Mouse (Mus musculus) forebrain, postnatal 0 days (tissue): Measurements from ENCODE around the gene Fam83c. TPM values are rescaled to one million over a fixed set of nuclear protein-coding genes. Genes with fewer than 3 reads are reported as not detected.

Source experiments
- ATAC-seq: fragments of 200-750 bp; cut with Nextera tagmentation; 2 replicates; pipeline ENCODE4 v1.8.0; 2017; ENCODE audit warnings: mild to moderate bottlenecking, moderate library complexity
- DNase-seq: peaks from one replicate; pipeline ENCODE4 v3.0.0-alpha.2; 2015
- H3K27ac ChIP-seq: fragments of 300-500 bp; sonication (generic); 2 replicates; pipeline ENCODE4 v1.5.1; 2014; ENCODE audit warnings: low read depth, mild to moderate bottlenecking, antibody characterized with exemption, low read length, moderate library complexity, mixed read lengths
- H3K27me3 ChIP-seq: fragments of 300-500 bp; sonication (generic); 2 replicates; pipeline ENCODE4 v1.6.1; 2014; ENCODE audit warnings: mild to moderate bottlenecking, low read length, mixed read lengths; ENCODE audit not compliant: insufficient read depth
- H3K36me3 ChIP-seq: fragments of 300-500 bp; sonication (generic); 2 replicates; pipeline ENCODE4 v1.6.1; 2014; ENCODE audit warnings: mild to moderate bottlenecking, moderate library complexity; ENCODE audit not compliant: insufficient read depth
- H3K4me1 ChIP-seq: fragments of 300-500 bp; sonication (generic); 2 replicates; pipeline ENCODE4 v1.6.1; 2014; ENCODE audit warnings: antibody characterized with exemption; ENCODE audit not compliant: insufficient read depth
- H3K4me2 ChIP-seq: fragments of 300-500 bp; sonication (generic); 2 replicates; pipeline ENCODE4 v1.6.1; 2014; ENCODE audit warnings: low read depth, mild to moderate bottlenecking, moderate library complexity
- H3K4me3 ChIP-seq: fragments of 300-500 bp; sonication (generic); 2 replicates; pipeline ENCODE4 v1.5.1; 2014; ENCODE audit warnings: low read depth, low read length, mixed read lengths
- H3K9ac ChIP-seq: fragments of 300-500 bp; sonication (generic); 2 replicates; pipeline ENCODE4 v1.6.1; 2014; ENCODE audit warnings: mild to moderate bottlenecking
- H3K9me3 ChIP-seq: fragments of 300-500 bp; sonication (generic); 2 replicates; pipeline ENCODE4 v1.6.1; 2016; ENCODE audit warnings: low read length
- CTCF ChIP-seq: sonication (generic); IDR thresholded peaks from 2 replicates; pipeline ENCODE4 v1.5.1; 2016; ENCODE audit warnings: antibody characterized with exemption, control low read depth, low read depth
- WGBS: fragments of 180-500 bp; shearing (Covaris S2); extraction: QIAGEN DNeasy Blood & Tissue Kit; methylation state at CpG from one replicate; pipeline ENCODE4 v1.1.7; 2014; 5-methylcytosine and 5-hydroxymethylcytosine counted together
- polyA plus RNA-seq: library from polyadenylated mRNA; unstranded; fragments of >200 nt; fragmentation: Nextera tagmentation; extraction: Ambion mirVana; gene quantifications from 2 replicates; pipeline ENCODE4 v1.2.1, GENCODE M21; 2015
- total RNA-seq: library from RNA; depleted of rRNA; stranded (reverse); fragments of >200 nt; gene quantifications from 2 replicates; pipeline ENCODE4 v1.2.3, GENCODE M21; 2014

Fam83c gene
- total and polyA plus RNA-seq, 2 experiments from 2014 or later = 0.12 TPM; not detected in 1

DNA sequence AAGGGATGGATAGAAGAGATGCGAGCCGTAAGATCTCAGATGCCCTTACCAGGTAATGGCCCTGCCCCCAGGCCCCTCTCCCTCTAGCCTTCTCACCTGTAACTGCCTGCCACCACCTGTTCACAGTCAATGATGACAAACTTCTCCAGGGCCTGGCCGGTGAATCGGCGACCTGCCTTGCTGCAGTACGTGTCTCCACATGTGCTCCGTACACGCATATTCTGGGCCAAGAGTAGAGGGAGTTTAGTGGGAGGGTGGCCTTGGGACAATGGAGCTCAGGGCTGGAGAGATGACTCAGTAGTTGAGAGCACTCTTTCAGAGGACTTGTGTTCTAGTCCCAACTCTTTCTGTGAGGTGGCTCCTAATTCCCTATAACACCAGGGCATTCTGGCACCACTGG lies 3.8 kb downstream of the Fam83c start:
- DNase-seq = no peak
- Histone ChIP-seq H3K4me3 (no peak overlapping the region), H3K4me1 (peaks cover 12% of the 10 kb centered on the region), H3K9me3 (no peaks in the 10 kb centered on the region), H3K9ac (no peak overlapping the region), H3K27ac (no peak overlapping the region), H3K36me3 (no peaks in the 10 kb centered on the region), H3K4me2 (no peak overlapping the region), H3K27me3 (no peaks in the 10 kb centered on the region)
- no peak for ATAC-seq
- WGBS = 93% methylated on average over 8 of the region's 8 CpGs
- TF ChIP-seq CTCF = no peak

DNA sequence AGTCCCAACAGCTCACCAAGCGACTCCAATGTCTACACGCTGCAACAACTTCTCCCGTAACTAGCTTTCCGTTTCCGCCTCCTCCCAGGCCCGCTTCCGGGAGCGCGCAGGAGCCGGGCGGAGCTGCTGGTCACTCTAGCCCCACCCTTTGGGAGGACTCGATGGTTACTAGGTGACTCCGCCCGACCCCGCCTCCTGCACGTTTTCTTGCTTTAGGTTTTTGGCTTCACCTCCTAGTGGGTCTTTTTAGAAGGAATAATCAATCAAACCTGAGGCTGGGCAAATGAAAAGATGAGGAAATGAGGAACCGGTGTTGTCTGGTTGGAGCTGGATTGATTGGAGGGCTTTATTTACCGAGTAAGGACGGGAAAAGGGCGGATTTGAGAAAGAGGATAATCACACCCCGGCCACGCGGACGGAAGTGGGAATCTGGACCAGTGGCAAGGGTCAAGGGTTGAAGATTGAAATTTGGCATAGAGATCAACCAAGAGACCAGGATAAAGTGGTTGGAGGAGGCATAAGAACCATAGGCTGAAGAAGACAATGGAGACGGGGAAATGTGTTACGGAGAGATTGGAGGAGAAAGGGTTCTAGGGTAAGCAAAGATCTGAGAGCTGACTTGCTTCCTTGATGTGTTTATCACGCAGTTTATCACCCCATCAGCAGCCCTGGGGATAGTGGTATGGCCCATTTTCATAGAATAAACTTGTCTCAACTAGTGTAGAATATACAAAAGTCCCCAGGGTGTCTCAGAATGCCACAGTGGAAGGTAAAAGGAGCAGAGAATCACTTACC lies 7.8 kb downstream of the Fam83c start, which contains the start of gene Eif6:
Gene Eif6, minus strand, starts transcription at position 296 of the 795 bp plus-strand sequence.
- Histone ChIP-seq H3K36me3 (peaks cover 21% of the 10 kb centered on the region), H3K27me3 (no peaks in the 10 kb centered on the region), H3K4me2 (peak within 1 kb of the TSS; percentile 90), H3K9ac (peak within 1 kb of the TSS; percentile 71), H3K4me1 (peaks cover 12% of the 10 kb centered on the region), H3K27ac (peak within 1 kb of the TSS; percentile 89), H3K9me3 (no peaks in the 10 kb centered on the region), H3K4me3 (peak within 1 kb of the TSS; percentile 74)
- DNase-seq (peak; percentile 92), ATAC-seq (peak; percentile 96)
- TF ChIP-seq CTCF = peak; percentile 24; the same call in 1 of the 2 replicates
- WGBS = 2% methylated on average over 27 of the region's 27 CpGs

DNA sequence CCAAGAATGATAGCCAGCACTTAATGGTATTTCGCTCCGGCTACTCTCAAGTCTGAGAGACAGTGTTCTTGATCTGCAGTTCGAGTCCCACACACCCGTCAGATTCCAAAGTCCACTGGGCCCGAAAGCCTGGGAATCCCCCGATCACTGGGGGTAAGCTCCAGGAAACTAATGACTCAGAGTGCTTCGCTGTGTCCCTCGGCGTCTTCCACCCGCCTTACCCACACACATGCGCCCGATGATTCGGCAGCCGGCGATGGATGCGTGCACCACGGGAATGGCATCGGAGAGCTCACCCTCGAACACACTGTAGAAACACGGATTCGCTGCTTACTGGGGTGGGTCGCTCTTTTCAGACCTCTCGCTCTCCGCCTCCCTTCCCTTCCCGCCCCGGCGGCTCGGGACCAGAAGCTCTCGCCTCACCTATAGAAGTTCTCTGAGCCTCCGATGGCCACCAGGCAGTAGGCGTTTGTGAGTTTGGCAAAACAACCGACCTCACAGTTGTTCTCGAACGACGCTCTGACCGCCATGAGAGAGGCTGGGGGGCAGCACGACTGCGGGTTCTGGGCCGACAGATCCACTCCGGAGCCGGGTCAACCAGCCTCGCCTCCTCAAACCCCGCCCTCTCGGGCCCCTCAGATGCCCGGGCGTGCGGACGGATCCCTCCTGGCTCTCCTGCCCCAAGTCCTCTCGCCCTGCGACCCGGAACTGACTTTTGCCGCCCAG lies 8.6 kb downstream of the Fam83c start:
- no peak for DNase-seq

DNA sequence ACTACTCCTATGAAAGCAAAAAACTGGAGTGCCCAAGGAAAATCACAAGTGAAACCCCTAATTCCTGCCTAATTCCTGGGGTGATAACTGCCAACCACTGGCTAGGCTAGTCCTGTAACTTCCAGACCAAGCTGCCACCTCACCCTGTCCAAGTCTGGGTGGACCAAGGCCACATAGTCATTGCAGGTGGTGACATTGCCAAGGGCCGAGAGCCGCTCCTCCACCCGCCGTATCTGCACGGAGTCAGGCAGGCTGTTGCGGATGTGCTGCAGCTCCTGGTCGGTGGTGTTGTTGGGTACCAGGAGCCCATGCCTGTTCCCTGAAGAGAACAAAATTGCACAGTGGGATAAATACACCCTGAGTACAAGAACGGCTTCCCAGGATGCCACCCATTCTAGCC lies 10.9 kb downstream of the Fam83c start:
- Histone ChIP-seq H3K27ac (no peak overlapping the region), H3K27me3 (no peaks in the 10 kb centered on the region), H3K9me3 (no peaks in the 10 kb centered on the region), H3K4me1 (peaks cover 12% of the 10 kb centered on the region), H3K9ac (no peak overlapping the region), H3K4me3 (no peak overlapping the region), H3K4me2 (no peak overlapping the region), H3K36me3 (peaks cover 32% of the 10 kb centered on the region)
- no peak for TF ChIP-seq CTCF
- ATAC-seq (no peak), DNase-seq (no peak)
- 98% methylated on average over 8 of the region's 8 CpGs for WGBS

More for the DNA sequence above, 8.6 kb downstream of the Fam83c start:
- H3K4me1 ChIP-seq = peaks cover 12% of the 10 kb centered on the region
- no peaks in the 10 kb centered on the region for H3K27me3 ChIP-seq
- H3K4me3 ChIP-seq = peak overlapping the region; percentile 74
- H3K36me3 ChIP-seq = peaks cover 26% of the 10 kb centered on the region
- peak; percentile 23 for ATAC-seq
- no peak; the same call in 1 of the 2 replicates for TF ChIP-seq CTCF
- H3K27ac ChIP-seq = peak overlapping the region; percentile 89
- no peaks in the 10 kb centered on the region for H3K9me3 ChIP-seq
- 3% methylated on average over 50 of the region's 52 CpGs for WGBS
- H3K9ac ChIP-seq = peak overlapping the region; percentile 71
- peak overlapping the region; percentile 90 for H3K4me2 ChIP-seq

DNA sequence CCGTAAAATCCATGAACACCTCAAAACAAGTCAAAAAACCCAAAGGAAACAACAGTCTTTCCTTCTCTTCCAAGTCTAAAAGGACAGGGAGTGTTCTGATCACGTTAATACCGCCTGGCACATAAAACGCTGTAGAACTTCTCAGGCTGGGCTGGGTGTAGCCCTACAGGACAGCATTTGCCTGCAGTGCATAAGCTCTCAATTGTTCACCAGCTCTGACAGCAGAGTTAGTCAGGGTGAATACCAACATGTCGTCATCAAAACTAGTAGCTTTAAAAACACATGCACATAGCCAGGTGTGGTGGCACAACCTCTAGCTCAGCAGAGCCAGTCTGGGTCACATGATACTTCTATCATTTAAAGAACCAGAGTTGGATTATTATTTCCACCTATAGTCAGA lies 13.9 kb downstream of the Fam83c start:
- Histone ChIP-seq H3K4me1 (peaks cover 6% of the 10 kb centered on the region), H3K9ac (no peak overlapping the region), H3K4me3 (no peak overlapping the region), H3K9me3 (no peaks in the 10 kb centered on the region), H3K27me3 (no peaks in the 10 kb centered on the region), H3K4me2 (no peak overlapping the region), H3K27ac (no peak overlapping the region), H3K36me3 (peaks cover 40% of the 10 kb centered on the region)
- ATAC-seq = no peak
- DNase-seq = no peak
- WGBS = 91% methylated on average over 5 of the region's 5 CpGs
- no peak for TF ChIP-seq CTCF

DNA sequence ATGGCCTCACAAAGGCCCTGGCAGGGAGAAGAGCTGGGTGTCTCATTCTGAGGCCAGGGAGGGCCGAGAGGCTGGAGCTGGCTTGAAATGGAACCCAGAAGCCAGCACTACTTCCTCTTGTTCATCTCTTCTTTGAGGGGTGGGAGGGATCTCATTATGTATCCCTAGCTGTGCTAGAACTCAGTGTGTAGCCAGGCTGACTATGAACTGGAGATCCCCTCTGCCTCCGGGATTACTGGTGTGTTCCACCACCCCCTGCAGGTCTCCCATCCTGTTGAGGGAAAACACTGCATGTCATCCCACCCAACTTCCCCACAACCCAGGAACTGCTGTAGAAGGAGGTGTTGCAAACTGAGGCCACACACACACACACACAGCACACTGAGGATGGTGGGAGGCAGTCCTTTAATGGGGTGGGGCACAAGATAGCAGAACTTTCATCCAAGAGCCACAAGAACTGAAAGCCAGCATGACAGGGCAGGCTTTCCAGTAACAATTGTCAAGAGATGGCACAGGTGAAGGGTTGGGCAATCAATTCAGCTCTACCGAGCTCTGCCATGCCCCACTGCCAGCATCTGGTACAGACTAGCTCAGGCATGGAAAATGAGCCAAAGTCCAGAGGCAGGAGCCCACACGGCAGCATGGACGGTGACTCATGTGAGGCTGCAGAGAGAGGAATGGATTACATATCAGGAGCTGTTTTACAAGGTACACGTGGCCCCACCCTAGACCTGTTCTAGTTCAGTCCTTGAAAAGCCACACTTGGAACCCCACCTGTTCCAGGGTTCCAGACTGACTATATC lies 15.0 kb downstream of the Fam83c start:
- Histone ChIP-seq H3K9ac (peak overlapping the region; percentile 79), H3K4me2 (peak overlapping the region; percentile 93), H3K9me3 (no peaks in the 10 kb centered on the region), H3K4me1 (peaks cover 6% of the 10 kb centered on the region; the same call in 1 of the 2 replicates), H3K4me3 (peak overlapping the region; percentile 54), H3K27me3 (no peaks in the 10 kb centered on the region), H3K27ac (peak overlapping the region; percentile 81), H3K36me3 (peaks cover 49% of the 10 kb centered on the region)
- 62% methylated on average over 6 of the region's 6 CpGs for WGBS
- no peak for TF ChIP-seq CTCF
- DNase-seq = no peak
- ATAC-seq = no peak; the same call in 1 of the 2 replicates

DNA sequence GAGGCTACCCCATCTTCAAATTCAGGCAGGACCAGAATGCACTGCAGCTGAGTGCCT lies 15.4 kb downstream of the Fam83c start, which contains the start of gene BC029722:
Gene BC029722, minus strand, starts transcription at position 35 of the 57 bp plus-strand sequence.
- DNase-seq = no peak
- no peaks in the 10 kb centered on the region for H3K9me3 ChIP-seq
- no peak for ATAC-seq
- H3K9ac ChIP-seq = peak within 1 kb of the TSS; percentile 79
- H3K36me3 ChIP-seq = peaks cover 53% of the 10 kb centered on the region
- no peak for TF ChIP-seq CTCF
- H3K27ac ChIP-seq = peak within 1 kb of the TSS; percentile 81
- H3K4me1 ChIP-seq = peaks cover 6% of the 10 kb centered on the region; the same call in 1 of the 2 replicates
- H3K4me3 ChIP-seq = peak within 1 kb of the TSS; percentile 54
- no peaks in the 10 kb centered on the region for H3K27me3 ChIP-seq
- peak within 1 kb of the TSS; percentile 93 for H3K4me2 ChIP-seq
